In the genomic region with DNA sequence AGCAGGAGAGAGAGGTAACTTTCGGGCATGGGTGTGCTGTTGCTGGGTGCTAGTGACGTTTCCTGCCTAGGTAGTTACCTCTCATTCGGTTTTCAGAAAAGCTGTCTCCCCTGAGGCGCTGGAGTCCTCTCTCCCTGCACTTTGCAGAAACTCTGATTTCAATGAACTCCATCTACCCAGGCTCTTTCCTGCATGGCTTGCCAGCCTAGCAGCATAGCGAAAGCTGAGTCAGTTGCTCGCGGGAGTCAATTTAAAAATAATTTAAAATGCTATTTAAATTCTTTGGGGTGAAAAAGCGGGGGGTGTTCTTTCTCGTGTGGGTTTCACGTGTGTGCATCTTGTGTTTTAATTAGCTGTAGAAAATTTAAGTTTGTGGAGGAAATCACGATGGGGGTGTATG, we compare ENCODE assay signal across 8 mouse cellular contexts. TPM values are rescaled to one million over a fixed set of nuclear protein-coding genes. Genes with fewer than 3 reads are reported as not detected.
DNase-seq lines count a peak whose midpoint lies in the region; ATAC-seq and TF ChIP-seq lines count a peak whose summit lies in the region.

No protein-coding gene starts in this region.

- no peak overlapping the region for H3K9ac ChIP-seq in lung, embryonic 16.5 days (ENCODE audit: low read length)
- H3K9ac ChIP-seq in hindbrain, postnatal 0 days (replicated peaks; ENCODE audit: low read length): peak overlapping the region; percentile 44; the same call in 1 of the 2 replicates

- H3K36me3 ChIP-seq in lung, embryonic 16.5 days (ENCODE audit: control insufficient read depth, insufficient read depth, low read length): no peaks in the 10 kb centered on the region
- H3K36me3 ChIP-seq in hindbrain, postnatal 0 days (ENCODE audit: insufficient read depth, low read length): no peaks in the 10 kb centered on the region
- H3K36me3 ChIP-seq in myocyte (ENCODE audit: control insufficient read depth, insufficient read depth): no peaks in the 10 kb centered on the region

- no peak for ATAC-seq in CD4-positive, CD25-positive, alpha-beta regulatory T cell, adult 4 months
- ATAC-seq in lung, embryonic 16.5 days (ENCODE audit: low read depth): no peak
- no peak for ATAC-seq in hindbrain, postnatal 0 days

- TF ChIP-seq POLR2A in lung, adult 2 months (IDR thresholded peaks at IDR 0.05; ENCODE audit: borderline replicate concordance, extremely low read depth, low read depth, low read length): no peak
- TF ChIP-seq POLR2A in myocyte (IDR thresholded peaks at IDR 0.05; ENCODE audit: insufficient read length, low read depth): no peak

- H3K4me1 ChIP-seq in lung, embryonic 16.5 days (replicated peaks; ENCODE audit: control insufficient read depth, insufficient read depth, low read length): peaks cover 11% of the 10 kb centered on the region
- peaks cover 6% of the 10 kb centered on the region for H3K4me1 ChIP-seq in lung, adult 2 months (ENCODE audit: control insufficient read depth, insufficient read depth, low read length)
- no peaks in the 10 kb centered on the region; the same call in 1 of the 2 replicates for H3K4me1 ChIP-seq in hindbrain, postnatal 0 days (ENCODE audit: insufficient read depth, low read length)

- H3K27me3 ChIP-seq in lung, embryonic 16.5 days (ENCODE audit: control insufficient read depth, insufficient read depth, low read depth, low read length): peaks cover 66% of the 10 kb centered on the region
- H3K27me3 ChIP-seq in hindbrain, postnatal 0 days (ENCODE audit: insufficient read depth, low read length): peaks cover 25% of the 10 kb centered on the region
- peaks cover 47% of the 10 kb centered on the region for H3K27me3 ChIP-seq in myocyte (ENCODE audit: control insufficient read depth, insufficient read depth, insufficient read length)

- H3K79me2 ChIP-seq in myocyte (ENCODE audit: control insufficient read depth, insufficient read depth): no peaks in the 10 kb centered on the region

- 4% methylated on average over 11 of the region's 11 CpGs for WGBS in lung, embryonic 16.5 days
- 4% methylated on average over 11 of the region's 11 CpGs for WGBS in lung, adult 2 months
- 2% methylated on average over 11 of the region's 11 CpGs for WGBS in hindbrain, postnatal 0 days

- H3K4me3 ChIP-seq in lung, embryonic 16.5 days (ENCODE audit: low read length): peak overlapping the region; percentile 49
- no peak overlapping the region for H3K4me3 ChIP-seq in lung, adult 2 months (replicated peaks; ENCODE audit: extremely low read depth, low read depth, low read length)
- H3K4me3 ChIP-seq in hindbrain, postnatal 0 days (ENCODE audit: low read length): peak overlapping the region; percentile 45
- H3K4me3 ChIP-seq in myocyte: peak overlapping the region; percentile 19

- H3K27ac ChIP-seq in lung, embryonic 16.5 days (ENCODE audit: low read length): no peak overlapping the region
- H3K27ac ChIP-seq in hindbrain, postnatal 0 days: no peak overlapping the region

- no peaks in the 10 kb centered on the region for H3K9me3 ChIP-seq in lung, embryonic 16.5 days (ENCODE audit: control insufficient read depth, low read length)
- no peaks in the 10 kb centered on the region for H3K9me3 ChIP-seq in hindbrain, postnatal 0 days (ENCODE audit: low read length)

- H3K4me2 ChIP-seq in lung, embryonic 16.5 days (ENCODE audit: low read depth, low read length): peak overlapping the region; percentile 82
- H3K4me2 ChIP-seq in hindbrain, postnatal 0 days (ENCODE audit: low read depth, low read length): peak overlapping the region; percentile 98
- H3K4me2 ChIP-seq in myocyte (ENCODE audit: low read depth): peak overlapping the region; percentile 94

- H3ac ChIP-seq in myocyte (ENCODE audit: control insufficient read depth, insufficient read length): no peak overlapping the region

- TF ChIP-seq CTCF in lung, adult 2 months (IDR thresholded peaks at IDR 0.05; ENCODE audit: insufficient read depth, low read length): no peak
- no peak for TF ChIP-seq CTCF in hindbrain, postnatal 0 days (IDR thresholded peaks at IDR 0.05; ENCODE audit: low read depth)

- peak; percentile 41 for DNase-seq in CD4-positive, CD25-positive, alpha-beta regulatory T cell, adult 2 months (ENCODE audit: low read depth, low spot score)
- DNase-seq in lung, adult 2 months: no peak
- no peak for DNase-seq in hindbrain, postnatal 0 days (ENCODE audit: low spot score)
- no peak for DNase-seq in urinary bladder, postnatal 10 days (ENCODE audit: low spot score)
- no peak for DNase-seq in kidney, adult 18-20 months

TF ChIP-seq in myocyte, 11 proteins besides CTCF, POLR2A, EP300 and RAD21:
- TF ChIP-seq REST (IDR thresholded peaks at IDR 0.05; ENCODE audit: insufficient read depth, insufficient read length): no peak
- no peak for TF ChIP-seq TCF12 (IDR thresholded peaks at IDR 0.05; ENCODE audit: insufficient read depth, poor library complexity, severe bottlenecking)
- no peak for TF ChIP-seq MAX (IDR thresholded peaks at IDR 0.05; ENCODE audit: low read depth)

RNA-seq across cellular contexts. Expression of gene H6pd, which starts 21.1 kb away (rescaled TPM):
- 1 to 10 TPM; 4.1 to 4.4 TPM for polyA plus RNA-seq in CD4-positive, CD25-positive, alpha-beta regulatory T cell, adult 4 months (2017; shearing (Covaris generic))
- 38.3 and 39.6 TPM in 2 replicates for polyA plus RNA-seq in lung, embryonic 16.5 days (2015; fragmentation: Nextera tagmentation; extraction: Ambion mirVana)
- 148 and 171 TPM in 2 replicates for polyA plus RNA-seq in lung, adult 2 months (2012; rRNA removed)
- 15.0 and 16.9 TPM in 2 replicates for total RNA-seq in hindbrain, postnatal 0 days (2014; rRNA removed)
- polyA plus RNA-seq in hindbrain, postnatal 0 days (2015; fragmentation: Nextera tagmentation; extraction: Ambion mirVana): 3.0 and 3.4 TPM in 2 replicates
- polyA plus RNA-seq in myocyte (2012; fragmentation: generic; extraction: Trizol): 21.8 TPM

RNA-seq across cellular contexts. Expression of gene Gpr157, which starts 57.3 kb away (rescaled TPM):
- polyA plus RNA-seq in CD4-positive, CD25-positive, alpha-beta regulatory T cell, adult 4 months (2017; shearing (Covaris generic)): under 1 TPM; 0.15 to 0.30 TPM
- 2.3 TPM in 2 replicates for polyA plus RNA-seq in lung, embryonic 16.5 days (2015; fragmentation: Nextera tagmentation; extraction: Ambion mirVana)
- polyA plus RNA-seq in lung, adult 2 months (2012; rRNA removed): 3.8 and 5.0 TPM in 2 replicates
- total RNA-seq in hindbrain, postnatal 0 days (2014; rRNA removed): 4.9 and 5.4 TPM in 2 replicates
- 0.52 and 0.74 TPM in 2 replicates for polyA plus RNA-seq in hindbrain, postnatal 0 days (2015; fragmentation: Nextera tagmentation; extraction: Ambion mirVana)
- 1.6 TPM for polyA plus RNA-seq in myocyte (2012; fragmentation: generic; extraction: Trizol)
